Mouse (Mus musculus): Measurements from ENCODE around the gene Sohlh1.

GRCm38 (mm10) chr2:25877250-25877735, 30.2 kb upstream of the Sohlh1 start:
- TF ChIP-seq CTCF (IDR thresholded peaks at IDR 0.05; ENCODE audit: low read depth, low read length), result no peak
- no peak for TF ChIP-seq POLR2A (IDR thresholded peaks at IDR 0.05; ENCODE audit: insufficient read depth, low read length)
- TF ChIP-seq EP300 (IDR thresholded peaks at IDR 0.05; ENCODE audit: insufficient read depth, low read depth, low read length), result no peak

Data from ES-Bruce4 (cell line).